Mouse (Mus musculus) lung, adult 2 months (tissue): Measurements from ENCODE around the gene Cap2.

ENCODE experiments used
- CTCF ChIP-seq: fragments of 200-500 bp; IDR thresholded peaks from 2 replicates; pipeline ENCODE4 v1.5.1; 2011; ENCODE audit warnings: mild to moderate bottlenecking, low read length, control low read depth; ENCODE audit not compliant: insufficient read depth
- POLR2A ChIP-seq: fragments of 200-500 bp; IDR thresholded peaks from 2 replicates; pipeline ENCODE4 v1.6.1; 2011; ENCODE audit warnings: low read depth, mild to moderate bottlenecking, control low read depth, low read length, borderline replicate concordance; ENCODE audit errors: extremely low read depth

GRCm38 (mm10) chr13:46571961-46572647 is 70.5 kb downstream of the Cap2 start:
- TF ChIP-seq POLR2A, result no peak
- no peak for TF ChIP-seq CTCF
